Mouse (Mus musculus) liver, adult 2 months (tissue): ENCODE results near the gene Mdc1.

Experiments
- CTCF ChIP-seq: fragments of 200-500 bp; IDR thresholded peaks from 2 replicates; pipeline ENCODE4 v1.5.1; 2011; ENCODE audit warnings: low read depth, low read length, control low read depth
- POLR2A ChIP-seq: fragments of 200-500 bp; IDR thresholded peaks from 2 replicates; pipeline ENCODE4 v1.6.1; 2011; ENCODE audit warnings: low read length, control low read depth; ENCODE audit not compliant: insufficient read depth; ENCODE audit errors: extremely low read depth

GRCm38 (mm10) chr17:35836991-35837422 lies 4.3 kb upstream of the Mdc1 start:
- TF ChIP-seq POLR2A (no peak), CTCF (no peak)
